Mouse (Mus musculus) G1E (cell line): ENCODE results near the gene Xpo6. TPM values are rescaled to one million over a fixed set of nuclear protein-coding genes. Genes with fewer than 3 reads are reported as not detected.

Source experiments
- ATAC-seq: 2 replicates; pipeline ENCODE4 v1.8.0; 2016; ENCODE audit warnings: mild to moderate bottlenecking; ENCODE audit not compliant: insufficient number of reproducible peaks, poor library complexity, low FRiP score, severe bottlenecking; ENCODE audit errors: extremely low read depth
- DNase-seq: peaks from one replicate; pipeline ENCODE4 v3.0.0; 2012; ENCODE audit warnings: low spot score
- H3K27me3 ChIP-seq: 2 replicates; pipeline ENCODE4 v1.6.1; 2012; ENCODE audit warnings: mild to moderate bottlenecking, low read length, inconsistent platforms; ENCODE audit not compliant: insufficient read depth
- H3K36me3 ChIP-seq: replicated peaks from 2 replicates; pipeline ENCODE3; 2012; ENCODE audit warnings: mild to moderate bottlenecking, inconsistent platforms
- H3K4me1 ChIP-seq: 2 replicates; pipeline ENCODE4 v1.6.1; 2012; ENCODE audit warnings: low read depth, low read length, inconsistent platforms, mixed read lengths; ENCODE audit not compliant: insufficient read depth
- H3K4me3 ChIP-seq: 2 replicates; pipeline ENCODE4 v1.5.1; 2012; ENCODE audit warnings: low read depth, mild to moderate bottlenecking, inconsistent platforms, low read length, moderate library complexity, mixed read lengths
- H3K9me3 ChIP-seq: replicated peaks from 2 replicates; pipeline ENCODE4 v1.6.1; 2012; ENCODE audit warnings: inconsistent platforms
- CTCF ChIP-seq: IDR thresholded peaks from 2 replicates; pipeline ENCODE4 v1.5.1; 2012; ENCODE audit warnings: low read depth, low read length, inconsistent platforms, mixed read lengths
- GATA1 ChIP-seq: IDR thresholded peaks from 2 replicates; pipeline ENCODE4 v1.6.1; 2012; ENCODE audit warnings: borderline replicate concordance, low read length, inconsistent platforms, mixed read lengths
- GATA2 ChIP-seq: IDR thresholded peaks from 2 replicates; pipeline ENCODE4 v1.6.1; 2012; ENCODE audit warnings: low read depth, low read length, inconsistent platforms, borderline replicate concordance
- POLR2AphosphoS5 ChIP-seq: IDR thresholded peaks from 2 replicates; pipeline ENCODE4 v1.6.1; 2012; ENCODE audit warnings: low read depth, low read length, inconsistent platforms; ENCODE audit not compliant: insufficient replicate concordance
- TAL1 ChIP-seq: conservative IDR thresholded peaks from 2 replicates; pipeline ENCODE4 v1.6.1; 2012; ENCODE audit warnings: low read depth, low read length, inconsistent platforms, mixed read lengths
- polyA plus RNA-seq: library from polyadenylated mRNA; stranded (reverse); fragments of >175 nt; gene quantifications from 2 replicates; pipeline ENCODE4 v1.2.3, GENCODE M21; 2012
- total RNA-seq, 2 experiments: library from RNA; stranded (forward) in 1 of 2; stranded (reverse) in 1 of 2; fragments of 200-1000 nt in 1 of 2; fragments of >200 nt in 1 of 2; fragmentation: Nextera tagmentation in 1 of 2; gene quantifications; 2 replicates each; pipeline ENCODE4 v1.2.3; 2014 to 2017

Gene Xpo6
- total and polyA plus RNA-seq, 3 experiments = 50.0 to 242 (median 180) TPM

GRCm38 (mm10) chr7:126240814-126241360 lies 40.6 kb upstream of the Xpo6 start:
- Histone ChIP-seq H3K36me3 (no peaks in the 10 kb centered on the region), H3K27me3 (peaks cover 32% of the 10 kb centered on the region), H3K4me3 (no peak overlapping the region), H3K4me1 (peaks cover 7% of the 10 kb centered on the region), H3K9me3 (no peaks in the 10 kb centered on the region)
- no peak for DNase-seq
- no peak for TF ChIP-seq TAL1
- no peak for TF ChIP-seq POLR2AphosphoS5
- ATAC-seq = no peak

DNA sequence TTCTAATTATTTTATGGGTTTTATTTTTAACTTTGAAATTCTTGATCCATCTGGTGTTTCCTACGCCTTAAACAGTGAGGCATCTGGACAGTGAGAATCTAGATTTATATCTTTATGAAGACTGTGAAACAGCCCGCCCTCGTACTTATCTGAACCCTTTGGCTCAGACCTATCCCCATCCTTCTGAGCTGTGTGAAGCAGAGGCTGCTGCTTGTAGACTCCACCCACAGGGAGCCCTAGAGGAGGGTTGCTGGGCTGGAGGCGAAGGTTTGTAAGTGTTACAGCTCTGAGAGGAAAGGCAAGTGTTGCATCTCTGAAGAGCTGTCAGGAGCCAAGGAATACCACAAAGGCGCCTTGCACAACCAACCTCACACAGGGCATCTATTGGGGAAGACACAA lies 36.5 kb upstream of the Xpo6 start:
- Histone ChIP-seq H3K4me1 (no peaks in the 10 kb centered on the region), H3K9me3 (no peaks in the 10 kb centered on the region), H3K4me3 (no peak overlapping the region), H3K36me3 (no peaks in the 10 kb centered on the region), H3K27me3 (peaks cover 31% of the 10 kb centered on the region)
- DNase-seq (no peak), ATAC-seq (no peak)
- no peak for TF ChIP-seq GATA1
- no peak for TF ChIP-seq POLR2AphosphoS5
- TF ChIP-seq GATA2 = no peak
- TF ChIP-seq CTCF = no peak
- TF ChIP-seq TAL1 = no peak

GRCm38 (mm10) chr7:126236083-126236793 lies 35.9 kb upstream of the Xpo6 start:
- peaks cover 33% of the 10 kb centered on the region for H3K27me3 ChIP-seq
- TF ChIP-seq POLR2AphosphoS5 (no peak), GATA2 (no peak), CTCF (no peak), GATA1 (no peak), TAL1 (no peak)
- DNase-seq (no peak), ATAC-seq (no peak)
- H3K9me3 ChIP-seq = no peaks in the 10 kb centered on the region
- no peaks in the 10 kb centered on the region for H3K36me3 ChIP-seq
- H3K4me1 ChIP-seq = no peaks in the 10 kb centered on the region
- H3K4me3 ChIP-seq = no peak overlapping the region

- H3K27me3 ChIP-seq = peaks cover 39% of the 10 kb centered on the region
- no peak overlapping the region for H3K4me3 ChIP-seq
- TF ChIP-seq GATA1 (no peak), GATA2 (no peak), POLR2AphosphoS5 (no peak), CTCF (no peak), TAL1 (no peak)
- no peaks in the 10 kb centered on the region for H3K9me3 ChIP-seq
- ATAC-seq = no peak
- H3K36me3 ChIP-seq = no peaks in the 10 kb centered on the region
- no peak for DNase-seq
- peaks cover 3% of the 10 kb centered on the region; the same call in 1 of the 2 replicates for H3K4me1 ChIP-seq
Observed at GRCm38 (mm10) chr7:126234611-126235010, 34.3 kb upstream of the Xpo6 start.

GRCm38 (mm10) chr7:126232345-126233071 lies 32.2 kb upstream of the Xpo6 start:
- H3K27me3 ChIP-seq = peaks cover 38% of the 10 kb centered on the region
- TF ChIP-seq TAL1 (no peak), CTCF (no peak), GATA2 (no peak), POLR2AphosphoS5 (no peak), GATA1 (no peak)
- no peak for ATAC-seq
- DNase-seq = no peak
- peaks cover 3% of the 10 kb centered on the region; the same call in 1 of the 2 replicates for H3K4me1 ChIP-seq
- H3K4me3 ChIP-seq = no peak overlapping the region
- H3K36me3 ChIP-seq = no peaks in the 10 kb centered on the region
- H3K9me3 ChIP-seq = no peaks in the 10 kb centered on the region

GRCm38 (mm10) chr7:126230357-126231148 lies 30.3 kb upstream of the Xpo6 start:
- DNase-seq (no peak), ATAC-seq (no peak)
- H3K27me3 ChIP-seq = peaks cover 35% of the 10 kb centered on the region
- H3K4me3 ChIP-seq = no peak overlapping the region
- no peak for TF ChIP-seq GATA2
- no peak for TF ChIP-seq TAL1
- TF ChIP-seq GATA1 = no peak
- TF ChIP-seq POLR2AphosphoS5 = no peak
- TF ChIP-seq CTCF = no peak
- no peaks in the 10 kb centered on the region for H3K36me3 ChIP-seq
- peaks cover 3% of the 10 kb centered on the region; the same call in 1 of the 2 replicates for H3K4me1 ChIP-seq
- H3K9me3 ChIP-seq = no peaks in the 10 kb centered on the region
